Mouse (Mus musculus) heart, adult 2 months (tissue): ENCODE results near the gene Kcnj6.

Source experiments
- CTCF ChIP-seq: fragments of 200-600 bp; IDR thresholded peaks from 2 replicates; pipeline ENCODE4 v1.8.1; 2022; ENCODE audit warnings: antibody characterized with exemption, mild to moderate bottlenecking, moderate library complexity
- EP300 ChIP-seq: fragments of 200-500 bp; IDR thresholded peaks from 2 replicates; pipeline ENCODE4 v1.6.1; 2011; ENCODE audit warnings: low read depth, low read length, control low read depth; ENCODE audit not compliant: insufficient read depth
- POLR2A ChIP-seq: fragments of 200-500 bp; IDR thresholded peaks from 2 replicates; pipeline ENCODE4 v1.6.1; 2011; ENCODE audit warnings: mild to moderate bottlenecking, low read depth, low read length, control low read depth; ENCODE audit not compliant: insufficient read depth

GRCm38 (mm10) chr16:94722936-94723335, 274.6 kb downstream of the Kcnj6 start:
- TF ChIP-seq CTCF, result no peak
- no peak for TF ChIP-seq POLR2A
- TF ChIP-seq EP300, result no peak
